Mouse (Mus musculus): ENCODE data around the gene Rasgef1b. TPM values are rescaled to one million over a fixed set of nuclear protein-coding genes. Genes with fewer than 3 reads are reported as not detected.

The Rasgef1b gene
- polyA plus RNA-seq, 1 experiment from 2014 or later, result 41.6 TPM

GRCm38 (mm10) chr5:99403325-99403724 is 325.5 kb downstream of the Rasgef1b start:
- Histone ChIP-seq H3K4me2 (no peak overlapping the region), H3K9ac (ENCODE audit: low read depth, low read length) (no peak overlapping the region), H3K36me3 (ENCODE audit: control insufficient read depth, insufficient read depth, low read length) (no peaks in the 10 kb centered on the region), H3K27me3 (ENCODE audit: control insufficient read depth, insufficient read depth, low read length) (no peaks in the 10 kb centered on the region), H3K4me1 (ENCODE audit: control insufficient read depth, insufficient read depth, low read length) (peaks cover 36% of the 10 kb centered on the region), H3K9me3 (replicated peaks; ENCODE audit: control insufficient read depth, low read length) (no peaks in the 10 kb centered on the region), H3K27ac (ENCODE audit: low read depth, low read length) (no peak overlapping the region), H3K4me3 (ENCODE audit: low read depth, low read length) (no peak overlapping the region)
- WGBS (ENCODE audit: insufficient replicate concordance), result 50% methylated on average over 5 of the region's 5 CpGs
- ATAC-seq (replicated peaks; ENCODE audit: insufficient number of reproducible peaks, low FRiP score, low TSS enrichment), result no peak

GRCm38 (mm10) chr5:99402784-99403183 is 326.1 kb downstream of the Rasgef1b start:
- H3K4me1 ChIP-seq (ENCODE audit: control insufficient read depth, insufficient read depth, low read length), result peaks cover 36% of the 10 kb centered on the region
- no peaks in the 10 kb centered on the region for H3K27me3 ChIP-seq (ENCODE audit: control insufficient read depth, insufficient read depth, low read length)
- ATAC-seq (replicated peaks; ENCODE audit: insufficient number of reproducible peaks, low FRiP score, low TSS enrichment), result peak; percentile 39; the same call in 1 of the 2 replicates

DNA sequence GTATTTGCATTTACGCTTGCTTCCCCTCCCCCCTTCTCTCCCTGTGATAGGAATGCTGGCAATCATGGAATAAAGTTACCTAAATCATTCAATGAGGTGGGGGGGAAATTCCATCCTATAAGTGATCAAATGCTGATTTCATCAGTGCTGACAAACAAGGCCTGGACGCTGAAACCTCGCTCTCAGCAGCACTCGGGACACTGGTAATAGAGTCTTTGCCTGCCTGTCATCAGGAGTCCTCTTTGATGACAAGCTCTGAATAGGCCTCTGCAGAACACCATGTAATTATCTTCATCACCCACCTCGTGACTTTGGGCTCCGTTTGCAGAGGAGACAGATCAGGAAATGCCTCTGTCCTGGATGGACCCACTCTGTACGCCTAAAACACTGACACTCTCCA is 326.6 kb downstream of the Rasgef1b start:
- Histone ChIP-seq H3K27ac (ENCODE audit: low read depth, low read length) (peak overlapping the region; percentile 63; the same call in 1 of the 2 replicates), H3K36me3 (ENCODE audit: control insufficient read depth, insufficient read depth, low read length) (no peaks in the 10 kb centered on the region), H3K27me3 (ENCODE audit: control insufficient read depth, insufficient read depth, low read length) (no peaks in the 10 kb centered on the region), H3K9ac (ENCODE audit: low read depth, low read length) (no peak overlapping the region), H3K9me3 (replicated peaks; ENCODE audit: control insufficient read depth, low read length) (no peaks in the 10 kb centered on the region), H3K4me2 (peak overlapping the region; percentile 27), H3K4me3 (ENCODE audit: low read depth, low read length) (no peak overlapping the region), H3K4me1 (ENCODE audit: control insufficient read depth, insufficient read depth, low read length) (peaks cover 36% of the 10 kb centered on the region)
- ATAC-seq (replicated peaks; ENCODE audit: insufficient number of reproducible peaks, low FRiP score, low TSS enrichment), result peak; percentile 64
- WGBS (ENCODE audit: insufficient replicate concordance), result 16% methylated on average over 7 of the region's 7 CpGs

More at GRCm38 (mm10) chr5:99402784-99403183, 326.1 kb downstream of the Rasgef1b start:
- H3K36me3 ChIP-seq (ENCODE audit: control insufficient read depth, insufficient read depth, low read length), result no peaks in the 10 kb centered on the region
- no peak overlapping the region for H3K4me3 ChIP-seq (ENCODE audit: low read depth, low read length)
- H3K27ac ChIP-seq (ENCODE audit: low read depth, low read length), result peak overlapping the region; percentile 63; the same call in 1 of the 2 replicates
- WGBS (ENCODE audit: insufficient replicate concordance), result 17% methylated on average over 2 of the region's 2 CpGs
- no peaks in the 10 kb centered on the region for H3K9me3 ChIP-seq (replicated peaks; ENCODE audit: control insufficient read depth, low read length)
- H3K9ac ChIP-seq (ENCODE audit: low read depth, low read length), result no peak overlapping the region
- peak overlapping the region; percentile 27 for H3K4me2 ChIP-seq

- WGBS (ENCODE audit: insufficient replicate concordance), result 28% methylated on average over 7 of the region's 7 CpGs
- no peaks in the 10 kb centered on the region for H3K36me3 ChIP-seq (ENCODE audit: control insufficient read depth, insufficient read depth, low read length)
- no peak overlapping the region for H3K9ac ChIP-seq (ENCODE audit: low read depth, low read length)
- no peak overlapping the region for H3K4me3 ChIP-seq (ENCODE audit: low read depth, low read length)
- H3K27me3 ChIP-seq (ENCODE audit: control insufficient read depth, insufficient read depth, low read length), result no peaks in the 10 kb centered on the region
- ATAC-seq (replicated peaks; ENCODE audit: insufficient number of reproducible peaks, low FRiP score, low TSS enrichment), result no peak
- peaks cover 36% of the 10 kb centered on the region for H3K4me1 ChIP-seq (ENCODE audit: control insufficient read depth, insufficient read depth, low read length)
- no peak overlapping the region for H3K4me2 ChIP-seq
- peak overlapping the region; percentile 35; the same call in 1 of the 2 replicates for H3K27ac ChIP-seq (ENCODE audit: low read depth, low read length)
- H3K9me3 ChIP-seq (replicated peaks; ENCODE audit: control insufficient read depth, low read length), result no peaks in the 10 kb centered on the region
These were observed 328.8 kb downstream of the Rasgef1b start for GRCm38 (mm10) chr5:99399855-99400626.

DNA sequence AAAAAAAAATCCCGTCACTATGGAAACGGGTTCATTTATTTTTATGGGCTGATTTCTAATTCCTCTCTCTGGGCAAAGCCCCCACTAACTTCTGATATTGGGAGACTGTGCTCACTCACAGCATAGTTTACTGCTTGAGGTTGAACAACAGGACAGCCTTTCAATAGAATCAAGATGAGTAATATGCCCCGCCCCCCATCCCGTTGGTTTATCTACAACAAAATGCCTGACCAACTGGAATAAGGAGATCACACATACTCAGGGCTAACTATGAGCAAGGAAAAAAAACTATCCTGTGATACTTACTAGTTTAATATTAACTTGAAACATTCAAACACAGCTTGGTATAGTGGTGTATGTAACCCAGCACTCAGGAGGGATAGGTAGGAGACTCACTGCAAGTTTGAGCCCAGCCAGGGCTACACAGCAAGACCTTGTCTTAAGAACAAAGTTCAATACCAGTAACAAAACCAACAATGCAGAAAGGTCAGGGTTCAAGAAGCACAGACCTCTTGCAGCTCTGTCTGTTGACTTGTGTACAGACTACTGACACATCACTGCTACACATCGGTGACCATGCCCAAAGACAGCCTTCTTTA is 330.3 kb downstream of the Rasgef1b start:
- no peak overlapping the region for H3K27ac ChIP-seq (ENCODE audit: low read depth, low read length)
- H3K4me1 ChIP-seq (ENCODE audit: control insufficient read depth, insufficient read depth, low read length), result peaks cover 35% of the 10 kb centered on the region
- H3K9ac ChIP-seq (ENCODE audit: low read depth, low read length), result no peak overlapping the region
- no peaks in the 10 kb centered on the region for H3K36me3 ChIP-seq (ENCODE audit: control insufficient read depth, insufficient read depth, low read length)
- no peak overlapping the region for H3K4me2 ChIP-seq
- no peak for ATAC-seq (replicated peaks; ENCODE audit: insufficient number of reproducible peaks, low FRiP score, low TSS enrichment)
- H3K4me3 ChIP-seq (ENCODE audit: low read depth, low read length), result no peak overlapping the region
- 86% methylated on average over 5 of the region's 5 CpGs for WGBS (ENCODE audit: insufficient replicate concordance)
- no peaks in the 10 kb centered on the region for H3K27me3 ChIP-seq (ENCODE audit: control insufficient read depth, insufficient read depth, low read length)
- no peaks in the 10 kb centered on the region for H3K9me3 ChIP-seq (replicated peaks; ENCODE audit: control insufficient read depth, low read length)

GRCm38 (mm10) chr5:99394578-99394977 is 334.3 kb downstream of the Rasgef1b start:
- 83% methylated on average over 5 of the region's 5 CpGs for WGBS (ENCODE audit: insufficient replicate concordance)
- Histone ChIP-seq H3K4me1 (ENCODE audit: control insufficient read depth, insufficient read depth, low read length) (no peaks in the 10 kb centered on the region), H3K27me3 (ENCODE audit: control insufficient read depth, insufficient read depth, low read length) (no peaks in the 10 kb centered on the region), H3K9ac (ENCODE audit: low read depth, low read length) (no peak overlapping the region), H3K4me3 (ENCODE audit: low read depth, low read length) (no peak overlapping the region), H3K4me2 (no peak overlapping the region), H3K36me3 (ENCODE audit: control insufficient read depth, insufficient read depth, low read length) (no peaks in the 10 kb centered on the region), H3K27ac (ENCODE audit: low read depth, low read length) (no peak overlapping the region), H3K9me3 (replicated peaks; ENCODE audit: control insufficient read depth, low read length) (no peaks in the 10 kb centered on the region)
- ATAC-seq (replicated peaks; ENCODE audit: insufficient number of reproducible peaks, low FRiP score, low TSS enrichment), result no peak

DNA sequence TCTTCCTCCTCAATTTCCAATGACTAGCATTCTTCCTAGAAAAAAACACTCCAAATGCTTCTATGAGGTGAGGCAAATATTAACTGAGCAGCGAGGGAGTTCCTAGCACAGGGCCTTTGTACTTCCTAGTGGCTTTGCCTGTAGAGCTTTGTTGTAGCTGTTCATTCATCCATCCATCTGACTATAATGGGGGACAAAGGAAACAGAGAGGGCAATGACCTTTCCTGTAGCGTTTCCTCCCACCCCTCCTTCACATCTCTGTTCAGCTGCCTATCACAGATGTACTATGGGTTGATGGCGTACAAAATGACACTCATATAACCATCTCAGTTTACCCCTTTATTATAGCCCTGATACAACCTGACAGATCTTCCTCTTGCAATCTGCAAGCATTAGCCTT is 337.3 kb downstream of the Rasgef1b start:
- Histone ChIP-seq H3K4me1 (ENCODE audit: control insufficient read depth, insufficient read depth, low read length) (0 out of 2 replicates have a peak, but pooled peaks cover 3% of the 10 kb centered on the region), H3K4me2 (no peak overlapping the region), H3K36me3 (ENCODE audit: control insufficient read depth, insufficient read depth, low read length) (no peaks in the 10 kb centered on the region), H3K9ac (ENCODE audit: low read depth, low read length) (no peak overlapping the region), H3K4me3 (ENCODE audit: low read depth, low read length) (no peak overlapping the region), H3K27ac (ENCODE audit: low read depth, low read length) (no peak overlapping the region), H3K27me3 (ENCODE audit: control insufficient read depth, insufficient read depth, low read length) (no peaks in the 10 kb centered on the region), H3K9me3 (replicated peaks; ENCODE audit: control insufficient read depth, low read length) (no peaks in the 10 kb centered on the region)
- ATAC-seq (replicated peaks; ENCODE audit: insufficient number of reproducible peaks, low FRiP score, low TSS enrichment), result no peak
- 73% methylated on average over 3 of the region's 3 CpGs for WGBS (ENCODE audit: insufficient replicate concordance)

DNA sequence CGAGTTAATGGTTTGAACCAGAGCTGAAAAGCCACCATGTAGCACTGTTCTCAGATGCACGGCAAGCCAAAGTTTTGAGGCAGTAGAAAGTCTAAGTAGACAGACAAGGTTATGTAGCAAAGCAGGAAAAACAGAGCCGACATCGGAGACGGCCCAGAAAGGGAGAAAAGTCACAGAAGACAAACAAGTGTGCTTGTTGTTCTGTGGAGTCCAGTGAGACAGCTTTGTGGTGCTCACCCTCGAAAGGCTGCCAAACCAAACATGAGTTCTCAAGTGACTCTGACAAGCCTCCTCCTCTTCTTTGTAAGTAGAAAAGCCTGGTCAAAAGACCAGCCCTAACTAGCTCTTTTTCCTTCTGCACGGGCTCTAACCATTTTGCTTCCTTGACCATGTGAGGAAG is 338.1 kb downstream of the Rasgef1b start:
- Histone ChIP-seq H3K4me1 (ENCODE audit: control insufficient read depth, insufficient read depth, low read length) (0 out of 2 replicates have a peak, but pooled peaks cover 3% of the 10 kb centered on the region), H3K36me3 (ENCODE audit: control insufficient read depth, insufficient read depth, low read length) (no peaks in the 10 kb centered on the region), H3K27ac (ENCODE audit: low read depth, low read length) (no peak overlapping the region; the same call in 1 of the 2 replicates), H3K9me3 (replicated peaks; ENCODE audit: control insufficient read depth, low read length) (no peaks in the 10 kb centered on the region), H3K4me2 (no peak overlapping the region), H3K27me3 (ENCODE audit: control insufficient read depth, insufficient read depth, low read length) (no peaks in the 10 kb centered on the region), H3K9ac (ENCODE audit: low read depth, low read length) (no peak overlapping the region), H3K4me3 (ENCODE audit: low read depth, low read length) (no peak overlapping the region)
- ATAC-seq (replicated peaks; ENCODE audit: insufficient number of reproducible peaks, low FRiP score, low TSS enrichment), result no peak
- WGBS (ENCODE audit: insufficient replicate concordance), result 67% methylated on average over 7 of the region's 7 CpGs
